Mouse (Mus musculus) hindbrain, embryonic 15.5 days (tissue): ENCODE measurements around the gene Akap6. TPM values are rescaled to one million over a fixed set of nuclear protein-coding genes. Genes with fewer than 3 reads are reported as not detected.
A peak's percentile ranks its signal among the peaks of the same experiment; 100 is the strongest.

Experiments used
- ATAC-seq: fragments of 200-750 bp; cut with Nextera tagmentation; 2 replicates; pipeline ENCODE4 v1.8.0; 2017; ENCODE audit warnings: low read depth, moderate number of reproducible peaks, moderate TSS enrichment; ENCODE audit not compliant: low FRiP score
- H3K27ac ChIP-seq: fragments of 300-500 bp; sonication (generic); replicated peaks from 2 replicates; pipeline ENCODE4 v1.5.1; 2015; ENCODE audit warnings: mild to moderate bottlenecking, inconsistent platforms
- H3K27me3 ChIP-seq: fragments of 300-500 bp; sonication (generic); 2 replicates; pipeline ENCODE4 v1.6.1; 2015; ENCODE audit warnings: control low read depth, inconsistent platforms
- H3K36me3 ChIP-seq: fragments of 300-500 bp; sonication (generic); 2 replicates; pipeline ENCODE4 v1.6.1; 2015; ENCODE audit warnings: control low read depth, inconsistent platforms
- H3K4me1 ChIP-seq: fragments of 300-500 bp; sonication (generic); replicated peaks from 2 replicates; pipeline ENCODE4 v1.6.1; 2015; ENCODE audit warnings: control low read depth, inconsistent platforms
- H3K4me2 ChIP-seq: fragments of 300-500 bp; sonication (generic); 2 replicates; pipeline ENCODE4 v1.6.1; 2015; ENCODE audit warnings: moderate library complexity, mild to moderate bottlenecking, inconsistent platforms
- H3K4me3 ChIP-seq: fragments of 300-500 bp; sonication (generic); 2 replicates; pipeline ENCODE4 v1.5.1; 2015; ENCODE audit warnings: mild to moderate bottlenecking, inconsistent platforms
- H3K9ac ChIP-seq: fragments of 300-500 bp; sonication (generic); 2 replicates; pipeline ENCODE4 v1.6.1; 2015; ENCODE audit warnings: inconsistent platforms
- H3K9me3 ChIP-seq: fragments of 300-500 bp; sonication (generic); 2 replicates; pipeline ENCODE4 v1.6.1; 2016; ENCODE audit warnings: control low read depth, inconsistent platforms
- WGBS: fragments of 180-500 bp; shearing (Covaris S2); methylation state at CpG from one replicate; pipeline ENCODE4 v1.1.7; 2015; 5-methylcytosine and 5-hydroxymethylcytosine counted together
- polyA plus RNA-seq: library from polyadenylated mRNA; unstranded; fragments of >200 nt; fragmentation: Nextera tagmentation; extraction: Ambion mirVana; gene quantifications from 2 replicates; pipeline ENCODE4 v1.2.1, GENCODE M21; 2015

Gene Akap6
- polyA plus RNA-seq, 1 experiment from 2014 or later, result 24.3 TPM

GRCm38 (mm10) chr12:52834781-52835279 is 135.6 kb downstream of the Akap6 start:
- Histone ChIP-seq H3K36me3 (no peaks in the 10 kb centered on the region), H3K27me3 (no peaks in the 10 kb centered on the region), H3K27ac (peak overlapping the region; percentile 73), H3K4me3 (no peak overlapping the region), H3K9me3 (no peaks in the 10 kb centered on the region), H3K4me1 (peaks cover 49% of the 10 kb centered on the region), H3K4me2 (peak overlapping the region; percentile 13; the same call in 1 of the 2 replicates), H3K9ac (no peak overlapping the region)
- ATAC-seq, result peak; percentile 40; the same call in 1 of the 2 replicates
- 18% methylated on average over 6 of the region's 6 CpGs for WGBS

DNA sequence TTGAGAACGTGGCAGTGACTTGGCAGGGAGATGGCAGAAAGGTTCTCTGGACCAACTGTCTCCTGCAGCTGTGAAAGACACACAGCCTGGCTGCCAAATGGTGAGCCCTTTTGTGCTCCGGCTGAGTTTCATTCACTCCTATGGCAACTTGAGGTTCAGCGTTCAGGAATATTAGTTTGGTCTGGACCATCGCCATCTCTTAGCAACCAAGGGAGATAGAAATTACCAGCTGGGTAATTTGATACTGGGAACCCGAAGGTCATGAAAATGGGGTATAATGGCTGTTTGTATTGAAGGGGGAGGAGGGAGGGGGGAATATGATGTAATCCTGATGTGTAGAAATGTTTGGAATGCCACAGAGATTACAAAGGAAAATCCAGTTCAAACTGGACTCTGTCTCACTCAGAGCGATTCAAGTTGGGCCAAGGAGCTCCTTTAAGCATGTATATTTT is 136.1 kb downstream of the Akap6 start:
- 11% methylated on average over 6 of the region's 6 CpGs for WGBS
- ATAC-seq, result peak; percentile 65
- Histone ChIP-seq H3K4me1 (peaks cover 49% of the 10 kb centered on the region), H3K27me3 (no peaks in the 10 kb centered on the region), H3K9me3 (no peaks in the 10 kb centered on the region), H3K36me3 (no peaks in the 10 kb centered on the region), H3K9ac (no peak overlapping the region), H3K4me2 (peak overlapping the region; percentile 13; the same call in 1 of the 2 replicates), H3K27ac (peak overlapping the region; percentile 73), H3K4me3 (no peak overlapping the region)

- Histone ChIP-seq H3K4me2 (peak overlapping the region; percentile 9; the same call in 1 of the 2 replicates), H3K9me3 (no peaks in the 10 kb centered on the region), H3K27me3 (no peaks in the 10 kb centered on the region), H3K36me3 (no peaks in the 10 kb centered on the region), H3K4me1 (peaks cover 47% of the 10 kb centered on the region), H3K9ac (no peak overlapping the region), H3K27ac (peak overlapping the region; percentile 73), H3K4me3 (no peak overlapping the region)
- 45% methylated on average over 12 of the region's 12 CpGs for WGBS
- ATAC-seq, result no peak
Observed at GRCm38 (mm10) chr12:52835914-52836546, 136.8 kb downstream of the Akap6 start.

DNA sequence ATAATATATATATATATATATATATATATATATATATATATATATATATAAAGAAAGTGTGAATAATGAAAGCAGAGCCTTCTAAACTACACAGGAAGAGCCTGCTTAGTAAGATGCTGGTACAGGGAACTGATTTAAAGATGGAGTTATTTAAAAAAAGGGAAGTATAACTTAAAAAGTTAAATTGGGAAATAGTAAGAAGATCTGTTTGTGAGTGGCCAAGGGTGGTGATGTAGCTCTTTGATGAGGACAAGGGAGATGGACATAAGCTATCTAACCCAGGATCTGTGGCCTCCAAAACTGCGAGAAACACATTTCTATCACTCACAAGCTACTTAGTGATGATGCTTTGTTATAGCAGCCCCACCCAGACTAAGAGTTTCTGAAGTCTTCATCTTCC is 146.8 kb downstream of the Akap6 start:
- no peak for ATAC-seq
- Histone ChIP-seq H3K36me3 (no peaks in the 10 kb centered on the region), H3K4me1 (peaks cover 22% of the 10 kb centered on the region), H3K27ac (no peak overlapping the region), H3K9ac (no peak overlapping the region), H3K27me3 (no peaks in the 10 kb centered on the region), H3K4me3 (no peak overlapping the region), H3K9me3 (no peaks in the 10 kb centered on the region), H3K4me2 (no peak overlapping the region)
- WGBS, result 97% methylated on average over 1 of the region's 1 CpGs

GRCm38 (mm10) chr12:52847020-52847419 is 147.8 kb downstream of the Akap6 start:
- Histone ChIP-seq H3K9me3 (no peaks in the 10 kb centered on the region), H3K36me3 (no peaks in the 10 kb centered on the region), H3K27me3 (no peaks in the 10 kb centered on the region), H3K9ac (no peak overlapping the region), H3K4me2 (no peak overlapping the region), H3K4me1 (peaks cover 25% of the 10 kb centered on the region), H3K4me3 (no peak overlapping the region), H3K27ac (no peak overlapping the region)
- ATAC-seq, result no peak
- WGBS, result 76% methylated on average over 4 of the region's 4 CpGs

DNA sequence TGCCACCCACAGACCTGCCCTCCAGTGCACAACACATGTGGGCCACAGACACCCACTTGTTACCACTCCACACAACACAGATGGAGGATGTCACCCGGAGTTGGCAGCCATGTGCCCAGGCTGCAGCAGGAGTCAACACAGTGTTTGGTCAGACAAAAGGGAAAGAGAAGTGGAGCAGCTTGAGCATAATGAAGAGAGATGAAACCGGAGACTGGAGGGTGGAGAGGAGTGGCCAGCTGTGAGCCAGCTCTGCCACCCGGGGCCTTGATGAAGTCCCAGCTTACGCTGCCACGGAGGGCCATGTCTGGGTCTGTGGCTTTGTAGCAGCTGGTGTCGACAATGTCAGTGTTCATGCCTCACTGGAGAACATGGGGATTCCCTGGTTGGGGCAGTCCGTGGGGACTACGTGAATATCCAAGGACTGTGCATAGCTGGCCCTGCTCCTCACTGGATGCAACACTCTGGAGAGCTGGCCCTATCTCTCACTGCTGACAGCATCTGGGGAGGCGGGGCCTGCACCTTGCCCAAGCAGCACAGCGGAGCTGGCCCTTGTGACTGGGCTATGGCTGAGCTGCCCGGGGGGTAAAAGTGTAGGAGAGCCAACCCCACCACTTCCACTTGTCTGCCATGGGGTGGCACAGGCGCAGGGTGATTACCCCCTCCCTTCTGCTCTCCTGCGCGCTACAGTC is 148.8 kb downstream of the Akap6 start:
- peak; percentile 83 for ATAC-seq
- peaks cover 25% of the 10 kb centered on the region for H3K4me1 ChIP-seq
- no peak overlapping the region for H3K9ac ChIP-seq
- H3K4me3 ChIP-seq, result no peak overlapping the region
- no peak overlapping the region for H3K4me2 ChIP-seq
- no peaks in the 10 kb centered on the region for H3K9me3 ChIP-seq
- H3K27me3 ChIP-seq, result no peaks in the 10 kb centered on the region
- WGBS, result 33% methylated on average over 14 of the region's 14 CpGs
- no peaks in the 10 kb centered on the region for H3K36me3 ChIP-seq
- H3K27ac ChIP-seq, result peak overlapping the region; percentile 4

DNA sequence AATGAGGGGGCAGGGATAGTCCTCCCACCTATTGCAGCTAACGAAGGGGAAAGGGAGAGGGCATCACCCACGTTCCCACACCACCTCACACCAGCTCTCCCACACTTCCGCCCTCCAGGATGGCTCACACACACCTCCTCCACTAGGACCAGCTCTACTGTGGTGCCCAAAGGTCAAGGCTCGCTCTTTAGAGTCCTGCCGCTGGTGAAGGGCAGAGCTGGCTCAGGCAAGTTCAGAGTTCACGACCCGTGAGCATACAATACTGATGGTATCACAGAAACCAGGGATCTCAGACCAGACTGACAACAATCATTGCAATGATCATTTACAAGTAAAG is 149.3 kb downstream of the Akap6 start:
- Histone ChIP-seq H3K9ac (no peak overlapping the region), H3K4me3 (no peak overlapping the region), H3K4me1 (peaks cover 25% of the 10 kb centered on the region), H3K9me3 (no peaks in the 10 kb centered on the region), H3K27me3 (no peaks in the 10 kb centered on the region), H3K27ac (peak overlapping the region; percentile 4; the same call in 1 of the 2 replicates), H3K4me2 (no peak overlapping the region), H3K36me3 (no peaks in the 10 kb centered on the region)
- 62% methylated on average over 7 of the region's 7 CpGs for WGBS
- ATAC-seq, result peak; percentile 67

DNA sequence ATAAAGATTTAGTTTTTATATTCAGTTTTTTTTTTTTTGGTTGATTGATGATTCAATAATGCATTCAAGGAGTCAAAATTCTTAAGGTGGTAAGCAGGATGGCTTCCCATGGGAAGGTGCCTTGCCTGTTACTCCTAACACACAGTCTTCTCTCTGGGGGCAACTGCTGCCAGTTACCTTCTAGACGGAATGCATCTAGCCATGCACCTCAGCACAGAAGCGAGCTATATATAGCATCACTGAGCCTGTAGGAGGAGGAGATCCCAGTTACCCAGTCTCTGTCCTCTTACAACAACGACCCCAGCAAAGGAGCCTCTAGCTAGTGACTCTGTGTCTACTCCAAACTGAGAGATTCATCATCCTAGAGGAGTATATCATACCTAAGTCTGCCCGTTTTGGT is 150.1 kb downstream of the Akap6 start:
- no peak for ATAC-seq
- Histone ChIP-seq H3K27me3 (no peaks in the 10 kb centered on the region), H3K4me3 (no peak overlapping the region), H3K9me3 (no peaks in the 10 kb centered on the region), H3K9ac (no peak overlapping the region), H3K36me3 (no peaks in the 10 kb centered on the region), H3K4me1 (peaks cover 29% of the 10 kb centered on the region), H3K4me2 (no peak overlapping the region), H3K27ac (no peak overlapping the region)
- 75% methylated on average over 4 of the region's 4 CpGs for WGBS

DNA sequence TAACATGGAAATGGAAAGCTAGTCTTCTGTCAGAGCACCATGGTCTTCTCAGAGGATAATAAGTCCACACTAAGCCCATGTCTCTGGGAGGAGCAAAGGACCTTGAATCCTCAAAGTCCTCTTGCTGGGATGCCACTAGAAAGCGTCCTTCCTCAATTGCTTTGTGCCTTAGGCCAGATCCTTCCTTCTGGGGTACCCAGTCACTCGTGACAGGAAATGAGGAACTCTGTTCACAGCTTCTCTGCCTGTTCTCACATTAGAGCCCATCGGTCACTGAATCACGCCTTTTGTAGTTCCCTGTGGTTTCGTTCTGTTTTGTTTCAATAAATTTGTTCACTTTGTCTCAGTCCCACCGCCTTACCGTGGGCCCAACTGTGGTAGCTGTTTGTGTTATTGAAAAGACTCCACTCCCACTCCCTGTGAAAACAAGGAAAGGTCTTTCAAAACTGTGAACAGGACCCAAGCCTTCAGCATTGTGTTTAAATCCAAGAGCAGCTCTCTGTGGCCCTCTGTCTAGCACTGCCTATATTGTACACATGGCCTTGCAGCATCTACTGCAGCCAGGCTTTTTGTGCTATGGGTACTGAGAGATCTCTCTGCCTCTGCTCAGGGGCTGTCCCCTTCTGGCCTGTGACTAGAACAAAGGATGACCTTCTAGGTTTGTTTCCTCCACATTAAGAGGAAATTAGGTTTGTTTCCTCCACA is 151.3 kb downstream of the Akap6 start:
- WGBS, result 45% methylated on average over 7 of the region's 7 CpGs
- Histone ChIP-seq H3K27me3 (no peaks in the 10 kb centered on the region), H3K4me1 (peaks cover 29% of the 10 kb centered on the region), H3K9me3 (no peaks in the 10 kb centered on the region), H3K4me2 (no peak overlapping the region), H3K9ac (no peak overlapping the region), H3K36me3 (no peaks in the 10 kb centered on the region), H3K27ac (peak overlapping the region; percentile 31; the same call in 1 of the 2 replicates), H3K4me3 (no peak overlapping the region)
- no peak for ATAC-seq

- Histone ChIP-seq H3K36me3 (no peaks in the 10 kb centered on the region), H3K9me3 (no peaks in the 10 kb centered on the region), H3K9ac (no peak overlapping the region), H3K27ac (0 out of 2 replicates have a peak overlapping the region, but pooled peaks have one; percentile 31), H3K4me1 (peaks cover 29% of the 10 kb centered on the region), H3K4me3 (no peak overlapping the region), H3K4me2 (no peak overlapping the region), H3K27me3 (no peaks in the 10 kb centered on the region)
- no peak for ATAC-seq
- WGBS, result 64% methylated on average over 5 of the region's 5 CpGs
Observed at GRCm38 (mm10) chr12:52851221-52851620, 152.0 kb downstream of the Akap6 start.

GRCm38 (mm10) chr12:52854236-52854679 is 155.1 kb downstream of the Akap6 start:
- H3K4me2 ChIP-seq, result no peak overlapping the region
- no peak for ATAC-seq
- no peak overlapping the region for H3K27ac ChIP-seq
- no peaks in the 10 kb centered on the region for H3K9me3 ChIP-seq
- no peaks in the 10 kb centered on the region for H3K27me3 ChIP-seq
- peaks cover 20% of the 10 kb centered on the region; the same call in 1 of the 2 replicates for H3K4me1 ChIP-seq
- H3K36me3 ChIP-seq, result no peaks in the 10 kb centered on the region
- no peak overlapping the region for H3K9ac ChIP-seq
- WGBS, result 68% methylated on average over 7 of the region's 7 CpGs
- no peak overlapping the region for H3K4me3 ChIP-seq

GRCm38 (mm10) chr12:52856104-52856503 is 156.9 kb downstream of the Akap6 start:
- 76% methylated on average over 1 of the region's 1 CpGs for WGBS

More at GRCm38 (mm10) chr12:52856104-52856503, 156.9 kb downstream of the Akap6 start:
- Histone ChIP-seq H3K4me3 (no peak overlapping the region), H3K9me3 (no peaks in the 10 kb centered on the region), H3K27ac (no peak overlapping the region), H3K4me1 (peaks cover 9% of the 10 kb centered on the region; the same call in 1 of the 2 replicates), H3K27me3 (no peaks in the 10 kb centered on the region), H3K9ac (no peak overlapping the region), H3K4me2 (no peak overlapping the region), H3K36me3 (no peaks in the 10 kb centered on the region)
- ATAC-seq, result no peak
